10 mouse cellular contexts compared by ENCODE assay signal in genomic region chr16:18160514-18160913, GRCm38 (mm10). TPM values are rescaled to one million over a fixed set of nuclear protein-coding genes. Genes with fewer than 3 reads are reported as not detected.
DNase-seq lines count a peak whose midpoint lies in the region; ATAC-seq lines count a peak whose summit lies in the region.
"Had no signal": no experiment of that assay in that cellular context is flagged by ENCODE, and none has a peak within 500 bp of the region (broad histone marks: within the 10 kb centered on the region; RNA-seq: fewer than 3 reads in every experiment).

No protein-coding gene starts in this region.

- H3K9ac ChIP-seq in neural tube, embryonic 11.5 days (ENCODE audit: low read length), result no peak overlapping the region
- no peak overlapping the region for H3K9ac ChIP-seq in embryonic facial prominence, embryonic 15.5 days
- H3K9ac ChIP-seq in hindbrain, embryonic 14.5 days, result peak overlapping the region; percentile 18; the same call in 1 of the 2 replicates
- H3K9ac ChIP-seq in neural tube, embryonic 15.5 days (replicated peaks), result no peak overlapping the region
- H3K9ac ChIP-seq: heart, embryonic 15.5 days; liver, embryonic 14.5 days had no signal

- WGBS in neural tube, embryonic 11.5 days, result 73% methylated on average over 7 of the region's 7 CpGs
- WGBS in embryonic facial prominence, embryonic 15.5 days, result 46% methylated on average over 7 of the region's 7 CpGs
- WGBS in hindbrain, embryonic 14.5 days, result 46% methylated on average over 7 of the region's 7 CpGs
- WGBS in neural tube, embryonic 15.5 days, result 46% methylated on average over 7 of the region's 7 CpGs

- no peaks in the 10 kb centered on the region for H3K9me3 ChIP-seq in neural tube, embryonic 11.5 days (ENCODE audit: control insufficient read depth, low read length)
- no peaks in the 10 kb centered on the region for H3K9me3 ChIP-seq in embryonic facial prominence, embryonic 15.5 days (replicated peaks)
- H3K9me3 ChIP-seq in hindbrain, embryonic 14.5 days (ENCODE audit: control insufficient read depth, low read length), result no peaks in the 10 kb centered on the region
- H3K9me3 ChIP-seq in neural tube, embryonic 15.5 days (replicated peaks), result no peaks in the 10 kb centered on the region
- H3K9me3 ChIP-seq: heart, embryonic 15.5 days had no signal

- no peak for ATAC-seq in neural tube, embryonic 11.5 days (ENCODE audit: insufficient read depth, low FRiP score, low TSS enrichment)
- ATAC-seq in embryonic facial prominence, embryonic 15.5 days (ENCODE audit: insufficient number of reproducible peaks, low FRiP score, low TSS enrichment, low read depth), result no peak
- ATAC-seq in hindbrain, embryonic 14.5 days (ENCODE audit: low FRiP score), result peak; percentile 39; the same call in 1 of the 2 replicates
- no peak for ATAC-seq in neural tube, embryonic 15.5 days (ENCODE audit: low FRiP score)
- no peak for ATAC-seq in erythroid progenitor cell, adult 5-6 weeks (replicated peaks; ENCODE audit: low FRiP score, poor library complexity, severe bottlenecking)

- 0 out of 2 replicates have a peak, but pooled peaks cover 3% of the 10 kb centered on the region for H3K27me3 ChIP-seq in neural tube, embryonic 11.5 days (ENCODE audit: control insufficient read depth, insufficient read depth, low read length)
- H3K27me3 ChIP-seq in embryonic facial prominence, embryonic 15.5 days, result no peaks in the 10 kb centered on the region
- no peaks in the 10 kb centered on the region for H3K27me3 ChIP-seq in hindbrain, embryonic 14.5 days (ENCODE audit: control insufficient read depth, insufficient read depth, low read length)
- H3K27me3 ChIP-seq in neural tube, embryonic 15.5 days (replicated peaks), result no peaks in the 10 kb centered on the region

- peak; percentile 30 for DNase-seq in neural tube, embryonic 11.5 days (ENCODE audit: low spot score)
- no peak for DNase-seq in neural tube, embryonic 10.5 days (ENCODE audit: extremely low spot score, low spot score)
- DNase-seq in hindbrain, embryonic 14.5 days (ENCODE audit: low spot score), result peak; percentile 36
- no peak for DNase-seq in ovary, adult 18-20 months (ENCODE audit: low spot score)

- peaks cover 23% of the 10 kb centered on the region for H3K4me1 ChIP-seq in neural tube, embryonic 11.5 days (ENCODE audit: control insufficient read depth, insufficient read depth, low read length)
- peaks cover 52% of the 10 kb centered on the region for H3K4me1 ChIP-seq in embryonic facial prominence, embryonic 15.5 days
- H3K4me1 ChIP-seq in hindbrain, embryonic 14.5 days (replicated peaks; ENCODE audit: control insufficient read depth, insufficient read depth, low read length), result peaks cover 38% of the 10 kb centered on the region
- peaks cover 59% of the 10 kb centered on the region for H3K4me1 ChIP-seq in neural tube, embryonic 15.5 days

- H3K4me2 ChIP-seq in neural tube, embryonic 11.5 days (ENCODE audit: low read depth), result no peak overlapping the region
- no peak overlapping the region for H3K4me2 ChIP-seq in embryonic facial prominence, embryonic 15.5 days (replicated peaks)
- H3K4me2 ChIP-seq in hindbrain, embryonic 14.5 days (replicated peaks), result no peak overlapping the region
- no peak overlapping the region for H3K4me2 ChIP-seq in neural tube, embryonic 15.5 days
- H3K4me2 ChIP-seq: heart, embryonic 15.5 days had no signal

- H3K4me3 ChIP-seq in neural tube, embryonic 11.5 days (ENCODE audit: low read depth, low read length), result no peak overlapping the region
- H3K4me3 ChIP-seq in embryonic facial prominence, embryonic 15.5 days (replicated peaks), result no peak overlapping the region
- H3K4me3 ChIP-seq in hindbrain, embryonic 14.5 days (replicated peaks; ENCODE audit: low read length), result no peak overlapping the region
- no peak overlapping the region for H3K4me3 ChIP-seq in neural tube, embryonic 15.5 days (replicated peaks)
- H3K4me3 ChIP-seq: heart, embryonic 15.5 days had no signal

- H3K27ac ChIP-seq in neural tube, embryonic 11.5 days (ENCODE audit: low read depth, low read length), result no peak overlapping the region
- peak overlapping the region; percentile 65; the same call in 1 of the 2 replicates for H3K27ac ChIP-seq in embryonic facial prominence, embryonic 15.5 days (replicated peaks)
- no peak overlapping the region for H3K27ac ChIP-seq in hindbrain, embryonic 14.5 days
- peak overlapping the region; percentile 37; the same call in 1 of the 2 replicates for H3K27ac ChIP-seq in neural tube, embryonic 15.5 days (replicated peaks)
- H3K27ac ChIP-seq: heart, embryonic 15.5 days; liver, embryonic 14.5 days had no signal

- no peaks in the 10 kb centered on the region for H3K36me3 ChIP-seq in neural tube, embryonic 11.5 days (ENCODE audit: control insufficient read depth, insufficient read depth, low read length)
- no peaks in the 10 kb centered on the region for H3K36me3 ChIP-seq in embryonic facial prominence, embryonic 15.5 days
- no peaks in the 10 kb centered on the region for H3K36me3 ChIP-seq in hindbrain, embryonic 14.5 days (replicated peaks; ENCODE audit: control insufficient read depth, insufficient read depth)
- no peaks in the 10 kb centered on the region for H3K36me3 ChIP-seq in neural tube, embryonic 15.5 days
- H3K36me3 ChIP-seq: heart, embryonic 15.5 days had no signal

RNA-seq across cellular contexts. Expression of gene Rtn4r, which starts 33.1 kb away (rescaled TPM):
- 9.6 and 10.7 TPM in 2 replicates for polyA plus RNA-seq in neural tube, embryonic 11.5 days (2014; fragmentation: Nextera tagmentation; extraction: Ambion mirVana)
- 7.4 and 7.9 TPM in 2 replicates for polyA plus RNA-seq in embryonic facial prominence, embryonic 15.5 days (2015; fragmentation: Nextera tagmentation; extraction: Ambion mirVana)
- 22.7 and 26.2 TPM in 2 replicates for polyA plus RNA-seq in hindbrain, embryonic 14.5 days (2014; fragmentation: Nextera tagmentation; extraction: Ambion mirVana)
- 26.5 and 28.7 TPM in 2 replicates for polyA plus RNA-seq in neural tube, embryonic 15.5 days (2015; fragmentation: Nextera tagmentation; extraction: Ambion mirVana)
- total RNA-seq in erythroid progenitor cell, adult 5-6 weeks (2015; ENCODE audit: low replicate concordance), result 1.4 TPM in 1 of 2 replicates, not detected in the other
- 1.6 TPM in 1 of 2 replicates, not detected in the other for total RNA-seq in erythroid progenitor cell, adult 5-6 weeks (2017; ENCODE audit: low replicate concordance)

RNA-seq across cellular contexts. Expression of gene Ccdc188, which starts 57.2 kb away (rescaled TPM):
- polyA plus RNA-seq in neural tube, embryonic 11.5 days (2014; fragmentation: Nextera tagmentation; extraction: Ambion mirVana), result not detected in 2 replicates
- not detected in 2 replicates for polyA plus RNA-seq in embryonic facial prominence, embryonic 15.5 days (2015; fragmentation: Nextera tagmentation; extraction: Ambion mirVana)
- polyA plus RNA-seq in hindbrain, embryonic 14.5 days (2014; fragmentation: Nextera tagmentation; extraction: Ambion mirVana), result not detected in 2 replicates
- polyA plus RNA-seq in neural tube, embryonic 15.5 days (2015; fragmentation: Nextera tagmentation; extraction: Ambion mirVana), result not detected in 2 replicates
- total RNA-seq in erythroid progenitor cell, adult 5-6 weeks (2015; ENCODE audit: low replicate concordance), result not detected in 2 replicates
- total RNA-seq in erythroid progenitor cell, adult 5-6 weeks (2017; ENCODE audit: low replicate concordance), result not detected in 2 replicates
- polyA plus RNA-seq: heart, embryonic 15.5 days; liver, embryonic 14.5 days; spleen, adult 2 months had no signal

Comparison
In these comparisons a context has a peak if more than half of its experiments do, and no peak if none do; other contexts are left out.
1. DNase-seq: peak in neural tube, embryonic 11.5 days (single experiment) and hindbrain, embryonic 14.5 days (single experiment); none in neural tube, embryonic 10.5 days (single experiment) and ovary, adult 18-20 months (single experiment).
2. H3K27ac ChIP-seq: peak in embryonic facial prominence, embryonic 15.5 days (single experiment) and neural tube, embryonic 15.5 days (single experiment); none in neural tube, embryonic 11.5 days (single experiment) and hindbrain, embryonic 14.5 days (single experiment).